Mouse (Mus musculus): ENCODE results near the gene Klf16.

The Klf16 gene

DNA sequence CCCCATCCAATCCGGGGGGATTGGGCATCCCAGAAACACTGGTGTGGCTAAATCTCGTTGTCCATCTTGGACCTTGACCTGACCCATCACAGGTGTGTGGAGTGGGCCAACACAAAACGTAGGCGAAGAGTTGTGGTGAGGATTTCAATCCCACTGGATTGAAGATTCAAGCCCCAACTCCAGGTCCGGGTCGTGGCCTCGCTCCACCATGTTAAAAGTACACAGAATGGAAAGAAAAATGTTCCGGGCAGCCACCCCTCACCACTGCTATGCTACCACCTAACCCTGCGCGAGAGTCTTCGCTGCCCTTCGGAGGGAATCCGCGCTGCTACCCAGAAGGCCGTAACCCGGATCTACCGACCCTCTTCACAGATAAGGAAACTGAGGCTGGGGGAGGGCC lies 1.2 kb downstream of the Klf16 start:
- DNase-seq (ENCODE audit: extremely low spot score), result no peak

- no peak for DNase-seq (ENCODE audit: extremely low spot score)
Measured at GRCm38 (mm10) chr10:80574896-80575295, 2.2 kb downstream of the Klf16 start.

DNA sequence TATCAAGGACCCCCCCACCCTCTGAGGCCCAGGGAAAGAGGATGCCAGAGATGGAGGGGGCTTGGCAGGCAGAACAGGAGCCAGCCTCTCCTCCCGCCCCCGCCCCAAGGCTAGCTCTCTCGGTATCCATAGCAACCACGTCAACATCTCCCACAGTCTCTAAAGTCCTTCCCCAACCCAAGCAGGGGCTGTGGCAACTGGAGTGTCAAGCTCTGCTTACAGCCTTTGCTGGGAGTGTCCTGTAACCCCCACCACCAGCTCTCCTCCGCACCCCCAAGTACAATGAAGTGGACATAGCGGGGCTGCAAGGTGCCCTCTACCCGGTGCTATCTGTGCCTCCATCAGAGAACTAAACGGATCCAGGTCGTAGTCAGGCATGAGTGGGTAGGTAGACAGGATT lies 3.2 kb downstream of the Klf16 start:
- no peak for DNase-seq (ENCODE audit: extremely low spot score)

DNA sequence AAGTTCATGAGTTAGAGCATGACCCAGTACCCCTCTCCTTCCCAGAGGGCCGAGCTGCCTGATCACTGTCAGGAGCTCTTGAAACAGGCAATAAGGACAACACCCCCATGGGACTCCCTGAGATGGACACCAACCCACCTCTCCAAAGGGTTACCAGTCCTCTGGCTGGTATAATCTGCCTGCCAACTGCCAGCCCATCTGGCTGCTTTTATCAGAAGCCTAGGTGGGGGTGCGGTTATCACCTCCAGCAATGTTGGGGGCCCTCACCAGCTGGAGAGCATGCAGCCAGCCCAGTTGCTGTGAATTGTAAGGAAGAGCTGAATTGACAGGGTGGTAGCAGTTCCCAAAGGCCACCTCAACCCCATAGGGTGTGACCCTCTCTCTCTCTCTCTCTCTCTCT lies 4.6 kb downstream of the Klf16 start:
- DNase-seq (ENCODE audit: extremely low spot score), result no peak

DNA sequence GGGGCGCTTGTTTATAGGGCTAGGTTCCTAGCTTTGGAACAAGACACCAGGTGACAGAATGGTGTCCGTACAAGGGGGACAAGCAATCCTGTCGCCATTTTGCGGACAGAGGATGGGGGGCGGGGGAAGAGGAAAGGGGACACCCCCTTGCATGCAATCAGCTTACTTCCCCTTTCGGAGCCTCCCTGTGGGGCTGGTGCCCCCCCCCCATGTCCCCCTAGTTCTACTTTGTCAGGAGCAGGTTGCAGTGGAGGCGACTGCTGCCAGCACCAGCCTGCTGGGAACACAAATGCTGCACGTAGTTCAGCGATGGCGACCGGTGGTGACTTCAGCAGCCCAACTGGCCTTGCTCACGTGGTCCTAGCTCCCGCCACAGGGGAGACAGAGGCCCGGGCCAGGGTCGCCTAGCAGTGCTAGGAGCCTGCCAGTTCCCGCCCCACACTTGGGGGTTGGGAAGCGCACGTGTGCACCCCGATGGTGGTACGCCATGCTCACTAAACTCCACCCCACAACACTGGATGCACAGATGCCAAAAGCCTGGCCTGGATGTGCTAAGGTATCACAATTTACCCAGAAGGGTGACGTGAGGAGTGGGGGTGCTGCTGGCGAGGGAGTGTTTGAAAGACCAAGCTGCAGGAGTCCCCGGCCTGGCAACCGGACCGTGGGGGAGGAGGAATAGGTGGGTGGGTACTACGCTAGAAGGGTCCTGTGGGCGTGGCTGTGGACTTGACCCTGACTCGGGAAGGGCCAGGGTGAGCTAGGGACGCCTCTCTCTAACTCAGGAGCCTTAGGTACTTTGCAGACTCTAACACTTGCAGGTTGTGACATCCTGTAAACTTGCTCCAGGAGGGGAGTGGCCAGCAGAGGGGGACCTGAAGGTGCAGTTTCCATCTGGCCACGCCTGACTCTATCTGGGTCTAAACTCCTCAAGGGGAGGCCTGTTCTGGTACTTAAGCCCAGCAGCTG lies 6.0 kb downstream of the Klf16 start:
- no peak for DNase-seq (ENCODE audit: extremely low spot score)

- DNase-seq (ENCODE audit: extremely low spot score), result no peak
Measured at GRCm38 (mm10) chr10:80570419-80570818, 6.7 kb downstream of the Klf16 start.

DNA sequence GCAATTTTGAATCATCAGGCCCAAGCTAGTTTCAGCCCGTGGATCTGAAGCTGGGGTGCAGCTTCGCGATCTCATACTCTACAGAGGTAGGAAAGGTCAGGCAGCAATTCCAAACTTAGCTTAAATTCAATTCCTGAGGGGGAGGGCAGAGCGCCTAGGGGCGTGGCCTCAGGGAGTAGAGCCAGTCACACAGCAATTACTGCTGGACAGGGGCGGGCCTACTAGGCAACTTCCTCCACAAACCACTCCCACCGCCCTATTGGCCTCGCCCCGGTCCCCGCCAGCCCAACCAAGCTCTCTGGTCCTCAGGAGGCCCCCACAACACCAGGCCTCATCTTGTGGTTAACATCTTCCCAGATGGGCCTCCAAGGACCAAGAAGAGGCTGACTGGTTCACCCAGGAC lies 7.5 kb downstream of the Klf16 start:
- peak; percentile 62 for DNase-seq (ENCODE audit: extremely low spot score)

DNA sequence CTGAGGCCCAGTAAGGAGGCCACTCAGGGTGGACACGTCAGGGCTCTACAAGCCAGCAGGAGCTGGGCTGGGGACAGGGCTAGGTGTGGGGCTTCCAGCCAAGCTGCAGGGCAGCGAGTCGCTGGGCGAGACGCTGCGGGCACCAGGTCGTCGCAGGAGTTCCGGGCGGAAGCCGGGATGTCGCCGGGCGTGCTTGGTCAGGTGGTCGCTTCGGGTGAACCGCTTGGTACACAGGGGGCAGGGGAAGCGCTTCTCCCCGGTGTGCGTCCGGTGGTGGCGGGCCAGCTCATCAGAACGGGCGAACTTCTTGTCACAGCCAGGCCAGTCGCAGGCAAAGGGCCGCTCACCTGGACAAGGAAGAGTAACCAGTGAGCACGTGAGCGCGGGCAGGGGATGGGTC lies 8.2 kb downstream of the Klf16 start:
- DNase-seq (ENCODE audit: extremely low spot score), result no peak

- peak; percentile 86 for DNase-seq (ENCODE audit: extremely low spot score)
Measured at GRCm38 (mm10) chr10:80566375-80567092, 10.6 kb downstream of the Klf16 start.

DNA sequence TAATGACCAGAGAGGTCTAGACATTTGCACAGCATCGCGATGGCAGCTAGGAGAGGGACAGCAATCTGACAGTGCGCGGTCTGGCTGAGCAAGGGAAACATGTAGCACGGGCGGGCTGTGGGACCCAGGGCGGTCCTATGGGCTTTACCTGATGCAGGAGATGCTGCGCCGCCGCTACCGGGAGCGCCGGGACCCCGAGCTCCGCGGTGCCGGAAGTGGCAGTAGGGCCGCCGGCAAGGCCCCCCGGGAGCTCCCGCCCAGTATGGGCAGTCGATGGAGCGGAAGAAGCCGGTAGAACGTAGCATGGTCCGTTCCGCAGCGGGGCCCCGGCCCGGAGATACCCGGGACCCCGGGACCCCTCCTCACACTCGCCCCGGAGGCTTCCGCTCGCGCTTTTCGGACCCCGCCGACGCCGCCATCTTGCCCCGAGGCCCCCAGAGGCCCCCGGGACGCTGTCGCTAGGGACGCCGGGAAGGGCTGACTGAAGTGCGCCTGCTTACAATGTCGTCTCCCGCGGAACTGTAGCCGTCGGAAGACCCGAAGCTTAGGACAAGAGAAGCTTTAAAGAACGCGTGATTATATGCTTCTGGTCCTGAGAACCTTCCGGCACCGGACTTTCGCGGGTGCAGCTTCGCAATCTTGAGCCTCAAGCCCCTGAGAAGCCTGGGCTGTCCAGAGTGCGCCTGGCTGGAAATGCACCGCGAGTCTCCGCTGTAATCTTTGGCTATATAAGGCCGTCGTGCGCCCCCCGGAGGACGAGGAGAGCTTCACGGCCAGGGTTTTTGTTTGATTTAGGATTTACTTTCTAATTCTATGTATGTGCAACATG lies 15.8 kb downstream of the Klf16 start, which contains the start of gene Rexo1:
Gene Rexo1, minus strand, starts transcription at position 445 of the 829 bp plus-strand sequence.
- DNase-seq (ENCODE audit: extremely low spot score), result peak; percentile 96

- DNase-seq (ENCODE audit: extremely low spot score), result no peak
Measured at GRCm38 (mm10) chr10:80560621-80561020, 16.5 kb downstream of the Klf16 start.

- DNase-seq (ENCODE audit: extremely low spot score), result no peak
Measured at GRCm38 (mm10) chr10:80559431-80559830, 17.7 kb downstream of the Klf16 start.

DNA sequence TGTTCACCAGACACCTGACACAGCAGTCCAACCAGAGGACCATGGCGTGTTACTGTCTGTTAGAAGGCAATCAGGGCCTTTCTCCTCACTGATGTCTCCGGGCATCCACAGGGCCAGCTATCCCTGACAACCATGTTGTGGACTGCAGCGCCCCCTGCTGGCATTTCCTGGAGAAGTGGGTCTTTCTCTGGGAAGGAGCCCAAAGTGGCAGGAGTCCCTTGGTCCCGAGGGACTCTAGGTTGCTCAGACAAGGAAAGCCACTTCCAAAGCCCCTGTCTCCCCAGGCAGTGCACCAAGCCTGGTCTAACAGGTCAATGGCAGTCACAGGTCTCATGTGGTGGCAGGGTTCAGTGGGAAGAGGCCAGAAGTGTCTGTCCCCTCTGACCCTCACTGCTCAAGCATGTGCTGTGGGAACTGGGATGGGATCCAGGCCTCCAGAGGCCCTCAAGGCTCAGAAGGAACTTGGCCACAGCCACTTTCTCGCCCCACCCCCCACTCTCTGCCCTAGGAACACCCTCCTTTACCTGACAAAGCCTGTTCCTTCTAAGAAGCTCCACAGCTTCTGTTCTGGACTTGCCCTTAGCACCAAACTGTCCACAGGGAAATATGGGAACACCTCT lies 19.7 kb downstream of the Klf16 start:
- peak; percentile 74 for DNase-seq (ENCODE audit: extremely low spot score)

DNA sequence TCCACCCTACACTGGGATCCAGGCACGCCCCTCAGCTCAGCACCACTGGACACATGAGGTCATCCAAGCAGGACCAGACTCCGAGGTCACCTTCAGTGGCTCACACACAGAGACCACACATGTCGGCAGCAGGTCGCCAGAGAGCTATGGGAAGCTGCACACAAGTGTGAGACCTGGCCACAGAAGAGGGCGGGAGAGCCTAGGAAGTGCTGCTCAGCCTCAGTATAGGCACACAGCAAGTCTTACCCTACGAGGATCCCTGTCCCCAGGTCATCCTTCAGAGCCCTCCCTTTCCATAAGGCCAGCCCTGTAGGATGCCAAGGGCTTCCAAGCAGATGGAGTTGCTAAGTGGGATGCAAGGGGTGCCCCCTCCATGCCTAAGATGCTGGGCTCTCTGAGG lies 23.1 kb downstream of the Klf16 start:
- DNase-seq (ENCODE audit: extremely low spot score), result no peak

GRCm38 (mm10) chr10:80553575-80553974 lies 23.5 kb downstream of the Klf16 start:
- DNase-seq (ENCODE audit: extremely low spot score), result no peak

- DNase-seq (ENCODE audit: extremely low spot score), result no peak
Measured at GRCm38 (mm10) chr10:80552364-80552763, 24.8 kb downstream of the Klf16 start.

GRCm38 (mm10) chr10:80549279-80549678 lies 27.8 kb downstream of the Klf16 start:
- no peak for DNase-seq (ENCODE audit: extremely low spot score)

GRCm38 (mm10) chr10:80548428-80549006 lies 28.6 kb downstream of the Klf16 start:
- peak; percentile 69 for DNase-seq (ENCODE audit: extremely low spot score)

DNA sequence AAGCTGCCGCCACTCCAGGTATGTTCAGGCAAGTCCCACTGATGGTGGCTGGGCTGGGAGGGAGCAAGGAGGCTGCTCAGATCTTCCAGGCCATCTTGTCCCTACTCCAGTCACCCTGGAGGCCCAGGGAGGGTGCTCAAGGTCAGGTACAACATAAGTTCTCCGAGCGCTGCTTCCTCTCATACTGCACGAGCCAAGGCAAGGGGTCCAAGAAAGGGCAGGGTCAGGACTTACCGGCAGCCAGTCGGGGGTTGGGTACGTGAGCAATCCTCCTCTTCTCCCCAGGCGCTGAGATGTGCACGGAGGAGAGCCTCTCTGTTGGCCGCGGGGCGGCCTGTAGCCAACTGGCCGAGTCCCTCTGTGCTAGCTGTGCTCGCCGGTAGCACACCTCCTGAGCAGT lies 29.6 kb downstream of the Klf16 start:
- DNase-seq (ENCODE audit: extremely low spot score), result no peak

DNA sequence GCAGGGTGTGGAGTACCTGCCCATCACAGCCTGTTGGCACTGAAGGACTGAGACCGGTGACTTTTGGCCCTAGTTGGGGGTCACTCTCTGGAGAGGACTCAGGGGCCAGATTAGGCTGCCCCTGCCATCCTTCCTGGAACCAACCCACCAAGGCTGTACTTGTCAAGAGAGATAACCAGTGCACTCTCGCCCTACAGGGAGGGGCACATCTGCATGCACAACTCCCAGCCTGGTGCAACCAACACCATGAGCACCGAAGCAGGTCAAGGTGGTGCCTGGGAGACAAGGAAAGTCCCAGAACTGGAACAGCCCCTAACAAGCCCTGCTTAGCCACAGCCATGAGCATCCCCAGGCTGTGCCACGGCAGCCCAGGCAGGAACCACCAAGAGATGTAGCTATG lies 30.2 kb downstream of the Klf16 start:
- no peak for DNase-seq (ENCODE audit: extremely low spot score)

DNA sequence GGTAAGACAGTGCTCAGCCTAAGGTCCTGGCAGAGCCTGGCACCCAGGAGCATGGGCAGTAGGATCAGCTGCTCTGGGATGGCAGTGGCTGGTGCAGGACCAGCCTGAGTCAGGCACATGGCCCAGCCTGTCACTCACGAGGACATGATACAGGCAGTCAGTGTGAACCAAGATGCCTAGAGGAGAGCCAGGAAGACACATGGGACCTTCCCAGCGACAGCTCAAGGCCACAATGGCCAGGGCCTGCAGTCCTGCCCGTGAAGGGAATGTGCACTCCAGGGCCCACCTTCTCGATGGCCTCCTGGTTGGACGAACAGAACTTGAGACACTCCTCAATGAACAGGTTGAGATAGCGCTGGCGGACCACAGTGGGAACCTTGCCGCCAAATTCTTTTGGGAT lies 31.5 kb downstream of the Klf16 start:
- DNase-seq (ENCODE audit: extremely low spot score), result no peak
